Mouse (Mus musculus) olfactory bulb, adult 2 months (tissue): ENCODE results near the gene Emp3. TPM values are rescaled to one million over a fixed set of nuclear protein-coding genes. Genes with fewer than 3 reads are reported as not detected.
A peak's percentile ranks its signal among the peaks of the same experiment; 100 is the strongest.
"Not testable (repeated sequence)": the region's sequence is repeated elsewhere in the genome, so short reads cannot be mapped to it uniquely, and the experiment has no call there.

Experiments
- H3K27ac ChIP-seq: fragments of 200-500 bp; 2 replicates; pipeline ENCODE4 v1.5.1; 2012; ENCODE audit warnings: low read depth, low read length; ENCODE audit not compliant: insufficient read depth
- H3K4me1 ChIP-seq: fragments of 200-500 bp; 2 replicates; pipeline ENCODE4 v1.6.1; 2012; ENCODE audit warnings: low read length; ENCODE audit not compliant: control insufficient read depth, insufficient read depth
- H3K4me3 ChIP-seq: fragments of 200-500 bp; 2 replicates; pipeline ENCODE4 v1.5.1; 2012; ENCODE audit warnings: mild to moderate bottlenecking, low read depth, low read length, moderate library complexity; ENCODE audit not compliant: insufficient read depth
- CTCF ChIP-seq: fragments of 200-500 bp; IDR thresholded peaks from 2 replicates; pipeline ENCODE4 v1.5.1; 2012; ENCODE audit warnings: low read depth, mild to moderate bottlenecking, low read length, moderate library complexity; ENCODE audit not compliant: insufficient read depth
- POLR2A ChIP-seq: fragments of 200-500 bp; IDR thresholded peaks from 2 replicates; pipeline ENCODE4 v1.6.1; 2012; ENCODE audit warnings: mild to moderate bottlenecking, low read depth, low read length, moderate library complexity; ENCODE audit not compliant: insufficient read depth
- WGBS: fragments of 180-500 bp; shearing (Covaris S2); methylation state at CpG from one replicate; pipeline ENCODE4 v1.1.7; 2018; 5-methylcytosine and 5-hydroxymethylcytosine counted together
- polyA plus RNA-seq: library from polyadenylated mRNA; stranded (reverse); fragments of >200 nt; gene quantifications from 2 replicates; pipeline ENCODE4 v1.2.4, GENCODE M21; 2012; ENCODE audit warnings: low replicate concordance; ENCODE audit not compliant: missing spikeins, insufficient read depth, insufficient read length

The Emp3 gene
- polyA plus RNA-seq: not detected in 2 replicates

DNA sequence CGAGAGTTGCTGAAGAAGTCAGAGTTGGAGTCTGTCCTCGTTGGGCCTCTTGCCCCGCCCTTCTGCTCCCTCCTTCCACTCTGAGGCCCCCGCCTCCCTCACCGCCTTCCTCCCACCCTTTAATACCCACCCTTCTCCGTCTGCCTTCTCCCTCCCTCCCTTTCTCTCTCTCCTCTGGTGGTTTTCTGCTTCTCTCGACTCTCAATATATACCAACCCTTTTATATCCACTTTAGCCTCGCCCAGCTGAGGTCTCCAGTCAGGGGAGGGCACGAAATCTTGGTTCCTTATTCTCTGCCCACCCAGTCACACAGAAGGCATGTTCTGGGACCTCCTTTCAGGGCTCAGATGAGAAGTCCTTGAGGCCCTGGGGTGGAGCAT lies at the start of gene Emp3:
Gene Emp3, minus strand, starts transcription at position 163 of the 380 bp plus-strand sequence.
- 31% methylated on average over 9 of the region's 9 CpGs for WGBS
- Histone ChIP-seq H3K4me1 (peaks cover 66% of the 10 kb centered on the region), H3K27ac (peak within 1 kb of the TSS; percentile 81), H3K4me3 (peak within 1 kb of the TSS; percentile 18)
- TF ChIP-seq POLR2A: no peak
- no peak for TF ChIP-seq CTCF

DNA sequence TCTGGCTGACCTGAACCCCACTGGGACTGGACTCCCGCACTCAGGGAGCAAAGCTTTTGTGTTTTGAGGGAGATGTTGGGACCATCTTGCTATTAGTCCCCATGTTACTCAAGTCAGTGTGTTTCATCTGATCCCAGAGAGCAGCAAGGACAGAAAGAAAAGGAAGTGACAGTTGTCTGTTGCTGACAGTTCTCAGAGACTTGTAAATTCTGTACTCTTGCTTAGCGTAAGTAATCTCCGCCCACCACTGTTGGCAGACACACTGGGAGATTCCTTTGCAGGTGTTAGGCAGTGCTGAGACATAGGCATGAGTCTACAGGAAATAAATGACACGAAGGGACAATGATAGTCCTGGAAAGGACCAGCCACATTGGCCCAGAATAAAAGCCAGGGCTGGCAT lies 35.4 kb upstream of the Emp3 start:
- 59% methylated on average over 4 of the region's 4 CpGs for WGBS
- TF ChIP-seq POLR2A: no peak
- TF ChIP-seq CTCF: no peak

DNA sequence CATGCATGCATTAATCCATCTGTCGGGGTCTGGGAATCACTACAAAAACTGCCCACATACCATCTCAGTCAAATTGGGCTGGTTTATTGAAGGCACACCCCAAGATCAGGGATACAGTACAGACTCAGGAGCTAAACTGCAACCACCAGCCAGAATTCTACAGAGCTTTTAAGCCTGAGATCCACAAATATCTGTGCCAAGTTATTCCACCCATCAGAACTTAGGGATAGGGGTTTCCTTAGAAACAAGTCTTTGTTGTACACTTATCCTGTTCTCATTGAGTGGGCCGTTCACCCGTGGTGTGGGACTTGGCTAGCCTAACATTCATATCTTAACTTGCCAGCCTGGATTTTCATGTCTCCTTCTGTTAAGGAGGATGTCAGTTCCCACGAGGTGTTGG lies 27.9 kb upstream of the Emp3 start:
- no peak overlapping the region for H3K27ac ChIP-seq
- WGBS: 61% methylated on average over 4 of the region's 4 CpGs
- TF ChIP-seq CTCF (no peak), POLR2A (no peak)
- H3K4me1 ChIP-seq: no peaks in the 10 kb centered on the region
- no peak overlapping the region for H3K4me3 ChIP-seq

More for the DNA sequence above, 35.4 kb upstream of the Emp3 start:
- Histone ChIP-seq H3K4me3 (no peak overlapping the region), H3K27ac (no peak overlapping the region), H3K4me1 (no peaks in the 10 kb centered on the region)

DNA sequence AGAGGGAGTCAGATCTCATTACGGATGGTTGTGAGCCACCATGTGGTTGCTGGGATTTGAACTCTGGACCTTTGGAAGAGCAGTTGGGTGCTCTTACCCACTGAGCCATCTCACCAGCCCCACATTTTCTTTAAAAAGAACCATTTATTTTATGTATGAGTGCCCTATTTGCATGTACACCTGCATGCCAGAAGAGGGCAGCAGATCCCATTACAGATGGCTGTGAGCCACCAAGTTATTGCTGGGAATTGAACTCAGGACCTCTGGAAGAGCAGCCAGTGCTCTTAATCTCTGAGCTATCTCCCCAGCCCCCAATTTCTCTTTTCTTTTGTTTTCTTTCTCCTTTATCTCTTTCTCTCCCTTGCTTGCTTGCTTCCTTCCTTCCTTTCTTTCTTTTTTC lies 22.1 kb upstream of the Emp3 start:
- not testable (repeated sequence) for H3K4me1 ChIP-seq, H3K27ac ChIP-seq, H3K4me3 ChIP-seq
- 35% methylated on average over 1 of the region's 1 CpGs for WGBS

DNA sequence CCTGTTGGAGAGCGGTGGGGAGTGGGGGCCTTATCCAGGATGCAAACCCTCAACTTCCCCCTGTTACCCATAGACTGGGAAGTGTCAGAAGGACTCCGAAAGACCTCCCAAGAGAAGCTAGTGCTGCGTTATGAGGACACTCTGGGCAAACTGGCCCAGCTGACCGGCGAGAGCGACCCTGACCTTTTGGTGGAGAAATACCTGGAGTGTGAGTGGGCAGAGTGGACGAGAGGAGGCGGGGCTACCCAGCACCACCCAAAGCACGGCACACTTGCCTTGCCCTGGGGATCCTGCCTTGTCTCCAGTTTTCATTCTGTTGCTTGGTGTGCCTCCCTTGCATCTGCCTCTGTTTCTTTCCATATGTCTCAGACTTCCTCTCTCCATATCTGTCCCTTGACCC lies 20.8 kb upstream of the Emp3 start:
- no peak overlapping the region for H3K4me3 ChIP-seq
- H3K27ac ChIP-seq: no peak overlapping the region
- WGBS: 93% methylated on average over 9 of the region's 9 CpGs
- TF ChIP-seq POLR2A: no peak
- TF ChIP-seq CTCF: no peak
- no peaks in the 10 kb centered on the region for H3K4me1 ChIP-seq

DNA sequence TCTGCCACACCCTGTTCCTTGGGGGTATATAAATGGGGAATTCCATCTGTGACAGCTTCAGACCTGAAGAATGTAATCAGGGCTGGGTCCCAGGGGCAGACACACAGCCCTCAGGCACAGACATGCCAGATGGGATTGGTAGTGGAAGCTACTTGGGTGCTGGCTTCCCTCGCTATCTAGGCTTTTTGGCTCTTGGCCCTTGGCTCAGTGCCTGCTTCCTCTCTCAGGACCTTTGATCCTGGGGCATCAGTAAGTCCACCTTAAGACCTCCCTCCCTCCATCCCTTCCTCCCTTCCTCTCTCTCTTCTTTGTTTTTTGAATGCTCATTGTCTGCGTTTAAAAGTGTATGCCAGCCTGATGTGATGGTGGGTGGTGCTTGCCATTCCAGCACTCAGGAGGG lies 18.6 kb upstream of the Emp3 start:
- WGBS: 57% methylated on average over 2 of the region's 2 CpGs
- TF ChIP-seq CTCF (no peak), POLR2A (no peak)
- H3K27ac ChIP-seq: no peak overlapping the region

DNA sequence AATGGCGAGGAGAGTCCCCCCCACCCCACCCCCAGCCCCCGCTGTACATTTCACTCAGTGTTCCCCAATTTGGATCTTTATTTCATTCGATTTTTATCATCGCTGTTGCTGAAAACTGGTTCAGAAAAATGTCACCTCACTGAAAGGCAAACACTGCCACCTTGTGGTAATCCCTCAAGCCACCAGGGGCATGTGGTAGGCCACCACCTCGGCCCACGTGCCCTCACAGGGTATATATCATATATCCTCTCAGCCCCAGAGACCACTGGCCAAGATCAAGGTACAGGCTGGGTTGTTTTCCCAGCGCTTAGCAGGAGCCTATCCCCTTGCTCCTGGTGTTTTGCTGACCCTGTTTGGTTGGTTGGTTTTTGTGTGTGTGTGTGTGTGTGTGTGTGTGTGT lies 13.9 kb upstream of the Emp3 start:
- Histone ChIP-seq H3K4me1 (no peaks in the 10 kb centered on the region), H3K4me3 (no peak overlapping the region), H3K27ac (no peak overlapping the region)
- TF ChIP-seq CTCF: peak; percentile 47
- TF ChIP-seq POLR2A: no peak
- 11% methylated on average over 7 of the region's 7 CpGs for WGBS

More for the DNA sequence above, 18.6 kb upstream of the Emp3 start:
- Histone ChIP-seq H3K4me3 (no peak overlapping the region), H3K4me1 (no peaks in the 10 kb centered on the region)

DNA sequence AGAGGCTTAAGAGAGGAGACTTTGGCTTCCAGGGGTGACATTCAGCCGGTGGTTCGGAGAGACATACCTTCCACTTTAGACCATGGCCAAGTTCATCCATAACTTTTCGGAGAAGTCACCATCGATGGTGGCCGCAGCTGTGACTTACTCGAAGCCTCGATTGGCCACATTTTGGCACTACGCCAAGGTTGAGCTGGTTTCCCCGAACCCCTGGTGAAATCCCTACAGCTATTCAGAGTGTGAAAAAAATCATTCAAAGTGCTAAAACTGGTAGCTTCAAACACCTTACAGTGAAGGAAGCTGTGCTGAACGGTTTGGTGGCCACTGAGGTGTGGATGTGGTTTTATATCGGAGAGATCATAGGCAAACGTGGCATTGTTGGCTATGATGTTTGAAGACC lies 12.6 kb upstream of the Emp3 start:
- 79% methylated on average over 12 of the region's 12 CpGs for WGBS
- not testable (repeated sequence) for H3K4me1 ChIP-seq, H3K4me3 ChIP-seq, H3K27ac ChIP-seq

DNA sequence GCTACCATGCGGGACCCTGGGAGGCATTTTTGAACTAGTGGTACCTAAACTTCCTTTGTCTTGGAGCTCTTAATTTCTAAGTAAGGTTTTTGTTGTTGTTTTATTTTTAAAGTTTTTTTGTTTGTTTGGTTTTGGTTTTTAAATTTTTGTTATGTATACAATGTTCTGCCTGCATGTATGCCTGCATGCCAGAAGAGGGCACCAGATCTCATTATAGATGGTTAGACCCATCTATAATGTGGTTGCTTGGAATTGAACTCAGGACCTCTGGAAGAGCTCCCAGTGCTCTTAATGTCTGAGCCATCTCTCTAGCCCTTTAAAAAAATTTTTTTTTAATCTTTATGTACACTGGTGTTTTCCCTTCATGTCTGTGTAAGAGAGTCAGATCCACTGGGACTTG lies 8.5 kb upstream of the Emp3 start:
- H3K4me1 ChIP-seq: peaks cover 6% of the 10 kb centered on the region
- no peak overlapping the region for H3K4me3 ChIP-seq
- TF ChIP-seq POLR2A: no peak
- TF ChIP-seq CTCF: no peak
- 88% methylated on average over 1 of the region's 1 CpGs for WGBS
- no peak overlapping the region for H3K27ac ChIP-seq

DNA sequence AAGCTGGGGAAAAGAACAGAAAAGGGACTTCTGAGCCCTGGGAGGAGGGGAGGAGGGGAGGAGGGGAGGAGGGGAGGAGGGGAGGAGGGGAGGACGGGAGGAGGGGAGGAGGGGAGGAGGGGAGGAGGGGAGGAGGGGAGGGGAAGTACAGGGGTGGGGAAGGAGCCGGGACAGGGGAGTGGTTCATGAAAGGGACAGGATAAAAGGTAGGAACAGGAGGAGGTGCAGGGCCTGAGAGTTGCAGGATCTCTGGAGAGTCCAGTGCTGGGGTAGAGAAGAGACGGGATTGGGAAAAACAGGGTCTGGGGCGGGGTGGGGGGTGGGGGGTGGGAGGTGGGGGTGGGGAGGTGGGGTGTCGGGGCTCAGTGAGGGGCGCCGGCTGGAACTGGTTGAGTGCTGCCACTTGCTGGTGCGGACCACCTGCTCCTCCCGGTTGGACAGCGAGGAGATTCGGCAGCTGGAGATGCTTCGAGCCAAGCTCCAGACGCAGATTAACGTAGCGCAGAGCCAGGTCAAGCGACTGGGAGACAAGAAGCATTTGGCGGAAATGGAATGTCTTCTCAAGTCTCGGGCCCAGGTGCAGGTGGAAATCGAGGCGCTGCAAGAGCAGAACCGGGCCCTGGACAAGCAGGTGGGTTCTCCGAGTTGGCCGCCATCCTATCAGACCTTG lies 7.6 kb upstream of the Emp3 start:
- WGBS: 20% methylated on average over 22 of the region's 23 CpGs
- H3K4me3 ChIP-seq: peak overlapping the region; percentile 4; the same call in 1 of the 2 replicates

More for the DNA sequence above, 7.6 kb upstream of the Emp3 start:
- Histone ChIP-seq H3K27ac (no peak overlapping the region), H3K4me1 (peaks cover 12% of the 10 kb centered on the region)
- TF ChIP-seq CTCF: no peak
- TF ChIP-seq POLR2A: no peak
